8 mouse cellular contexts compared by ENCODE assay signal in genomic region chr7:75134710-75135617, GRCm38 (mm10).
DNase-seq lines count a peak whose midpoint lies in the region; ATAC-seq and TF ChIP-seq lines count a peak whose summit lies in the region.

No protein-coding gene starts in this region.

- H3K9ac ChIP-seq in ES-Bruce4 (ENCODE audit: low read depth, poor library complexity, severe bottlenecking): no peak overlapping the region
- H3K9ac ChIP-seq in forebrain, embryonic 13.5 days: no peak overlapping the region

- DNase-seq in layer of hippocampus, adult 11-12 months (ENCODE audit: low spot score): peak; percentile 41
- no peak for DNase-seq in layer of hippocampus, adult 9-10 months (ENCODE audit: low spot score)
- peak; percentile 32 for DNase-seq in c-Kit-positive CD71-positive TER-119-positive erythroid progenitor cells, embryonic 14.5 days (ENCODE audit: low spot score)
- peak; percentile 28 for DNase-seq in large intestine, adult 2 months (ENCODE audit: low read depth, low spot score)
- no peak for DNase-seq in gastrocnemius, postnatal 25 days

- 31% methylated on average over 15 of the region's 15 CpGs for WGBS in forebrain, embryonic 13.5 days
- 25% methylated on average over 15 of the region's 15 CpGs for WGBS in large intestine, adult 2 months

- ATAC-seq in forebrain, embryonic 13.5 days: peak; percentile 71
- 0 out of 2 replicates have a peak, but pooled peaks have one; percentile 42 for ATAC-seq in monocyte, adult 5-6 weeks (replicated peaks; ENCODE audit: insufficient number of reproducible peaks, low FRiP score, low TSS enrichment, poor library complexity, severe bottlenecking)

- H3K4me1 ChIP-seq in ES-Bruce4 (ENCODE audit: control insufficient read depth, insufficient read depth, low read length): no peaks in the 10 kb centered on the region
- no peaks in the 10 kb centered on the region for H3K4me1 ChIP-seq in forebrain, embryonic 13.5 days

- no peak overlapping the region for H3K4me2 ChIP-seq in forebrain, embryonic 13.5 days

- H3K9me3 ChIP-seq in ES-Bruce4 (replicated peaks; ENCODE audit: control insufficient read depth, insufficient read depth, low read length, poor library complexity, severe bottlenecking): no peaks in the 10 kb centered on the region
- H3K9me3 ChIP-seq in forebrain, embryonic 13.5 days (replicated peaks): no peaks in the 10 kb centered on the region

- TF ChIP-seq CTCF in ES-Bruce4 (IDR thresholded peaks at IDR 0.05; ENCODE audit: low read depth, low read length): peak; percentile 3

- H3K27ac ChIP-seq in ES-Bruce4 (ENCODE audit: insufficient read depth, low read length): no peak overlapping the region
- H3K27ac ChIP-seq in forebrain, embryonic 13.5 days: no peak overlapping the region

- no peak for TF ChIP-seq EP300 in ES-Bruce4 (IDR thresholded peaks at IDR 0.05; ENCODE audit: insufficient read depth, low read depth, low read length)

- H3K4me3 ChIP-seq in ES-Bruce4 (ENCODE audit: low read depth, low read length): no peak overlapping the region
- no peak overlapping the region for H3K4me3 ChIP-seq in forebrain, embryonic 13.5 days

- no peaks in the 10 kb centered on the region for H3K27me3 ChIP-seq in ES-Bruce4 (ENCODE audit: control insufficient read depth, insufficient read depth, low read length, poor library complexity, severe bottlenecking)
- no peaks in the 10 kb centered on the region for H3K27me3 ChIP-seq in forebrain, embryonic 13.5 days

- no peaks in the 10 kb centered on the region for H3K36me3 ChIP-seq in ES-Bruce4 (ENCODE audit: control insufficient read depth, insufficient read depth, low read length, poor library complexity, severe bottlenecking)
- no peaks in the 10 kb centered on the region for H3K36me3 ChIP-seq in forebrain, embryonic 13.5 days (ENCODE audit: poor library complexity, severe bottlenecking)

- no peak for TF ChIP-seq POLR2A in ES-Bruce4 (IDR thresholded peaks at IDR 0.05; ENCODE audit: insufficient read depth, low read length)

Comparison
In these comparisons a context has a peak if more than half of its experiments do, and no peak if none do; other contexts are left out.
1. DNase-seq: peak in layer of hippocampus, adult 11-12 months (single experiment), c-Kit-positive CD71-positive TER-119-positive erythroid progenitor cells, embryonic 14.5 days (single experiment) and large intestine, adult 2 months (single experiment); none in layer of hippocampus, adult 9-10 months (single experiment) and gastrocnemius, postnatal 25 days (single experiment).